ENCODE assay signal across 8 mouse cellular contexts in genomic region chr9:108189787-108190679, GRCm38 (mm10). TPM values are rescaled to one million over a fixed set of nuclear protein-coding genes. Genes with fewer than 3 reads are reported as not detected.
DNase-seq lines count a peak whose midpoint lies in the region; ATAC-seq and TF ChIP-seq lines count a peak whose summit lies in the region.

Bsn (minus strand) TSS chr9:108190384.

- peaks cover 15% of the 10 kb centered on the region; the same call in 1 of the 2 replicates for H3K27me3 ChIP-seq in forebrain, embryonic 12.5 days
- peaks cover 15% of the 10 kb centered on the region; the same call in 1 of the 2 replicates for H3K27me3 ChIP-seq in lung, postnatal 0 days (replicated peaks; ENCODE audit: insufficient read depth, low read length)

- H3K36me3 ChIP-seq in forebrain, embryonic 12.5 days (replicated peaks) = no peaks in the 10 kb centered on the region
- no peaks in the 10 kb centered on the region for H3K36me3 ChIP-seq in lung, postnatal 0 days (ENCODE audit: insufficient read depth, low read length)

- H3K9me3 ChIP-seq in forebrain, embryonic 12.5 days = no peaks in the 10 kb centered on the region
- H3K9me3 ChIP-seq in lung, postnatal 0 days (ENCODE audit: low read length) = no peaks in the 10 kb centered on the region

- peak within 1 kb of the TSS; percentile 87 for H3K4me2 ChIP-seq in forebrain, embryonic 12.5 days
- H3K4me2 ChIP-seq in lung, postnatal 0 days (replicated peaks; ENCODE audit: low read depth, low read length) = peak within 1 kb of the TSS; percentile 92

- TF ChIP-seq CTCF in lung, postnatal 0 days (IDR thresholded peaks at IDR 0.05) = no peak

- WGBS in forebrain, embryonic 12.5 days = 2% methylated on average over 66 of the region's 91 CpGs
- WGBS in lung, postnatal 0 days = 2% methylated on average over 67 of the region's 91 CpGs

- peak; percentile 90 for ATAC-seq in forebrain, embryonic 12.5 days (ENCODE audit: low FRiP score)
- peak; percentile 76 for ATAC-seq in lung, postnatal 0 days

- peaks cover 19% of the 10 kb centered on the region for H3K4me1 ChIP-seq in forebrain, embryonic 12.5 days
- H3K4me1 ChIP-seq in lung, postnatal 0 days (ENCODE audit: insufficient read depth, low read depth, low read length) = 0 out of 2 replicates have a peak, but pooled peaks cover 3% of the 10 kb centered on the region

- peak within 1 kb of the TSS; percentile 80 for H3K4me3 ChIP-seq in forebrain, embryonic 12.5 days (replicated peaks)
- peak within 1 kb of the TSS; percentile 46 for H3K4me3 ChIP-seq in lung, postnatal 0 days (ENCODE audit: low read depth, low read length)

- peak; percentile 67 for DNase-seq in Muller cell, postnatal 12 days (ENCODE audit: inconsistent ontology term)
- peak; percentile 15 for DNase-seq in c-Kit-positive CD71-positive TER-119-positive erythroid progenitor cells, embryonic 14.5 days (ENCODE audit: low spot score)
- peak; percentile 76 for DNase-seq in heart, postnatal 4 days
- peak; percentile 74 to 80 for DNase-seq in layer of hippocampus, postnatal 14 days (ENCODE audit: low spot score in 2 of 2)
- DNase-seq in lung, postnatal 0 days (ENCODE audit: low spot score) = peak; percentile 32
- DNase-seq in ovary, postnatal 14 days (ENCODE audit: low spot score) = peak; percentile 58
- DNase-seq in thymus, postnatal 4 days = peak; percentile 84

- no peak for TF ChIP-seq EP300 in lung, postnatal 0 days (IDR thresholded peaks at IDR 0.05)

- H3K9ac ChIP-seq in forebrain, embryonic 12.5 days = peak within 1 kb of the TSS; percentile 93
- H3K9ac ChIP-seq in lung, postnatal 0 days (replicated peaks; ENCODE audit: low read depth) = no peak within 1 kb of the TSS

- H3K27ac ChIP-seq in forebrain, embryonic 12.5 days = peak within 1 kb of the TSS; percentile 60
- H3K27ac ChIP-seq in lung, postnatal 0 days (ENCODE audit: low read length) = no peak within 1 kb of the TSS

RNA-seq across cellular contexts. Expression of gene Bsn, which starts in this region (rescaled TPM):
- polyA plus RNA-seq in forebrain, embryonic 12.5 days (2016; fragmentation: Nextera tagmentation; extraction: Ambion mirVana) = 3.6 and 3.9 TPM in 2 replicates
- total RNA-seq in heart, postnatal 4 days (2021) = under 1 TPM; 0.07 to 0.11 TPM
- total RNA-seq in layer of hippocampus, postnatal 14 days (2021) = 100 to 1,000 TPM; 203 to 219 TPM
- polyA plus RNA-seq in lung, postnatal 0 days (2015; fragmentation: Nextera tagmentation; extraction: Ambion mirVana) = 0.06 and 0.12 TPM in 2 replicates

Comparison
In these comparisons a context has a peak if more than half of its experiments do, and no peak if none do; other contexts are left out.
1. RNA of gene Bsn (total RNA-seq): 203 to 219 TPM in layer of hippocampus, postnatal 14 days; 0.07 to 0.11 TPM in heart, postnatal 4 days; every median in the first group is over 100 times any median in the second.
2. Peak in DNase-seq in heart, postnatal 4 days; RNA of the gene not detected or under 1 TPM.
3. Peak in DNase-seq, ATAC-seq, H3K4me3 ChIP-seq and H3K4me2 ChIP-seq in lung, postnatal 0 days; RNA of the gene not detected or under 1 TPM.
4. DNase-seq: peak in every context shown above with its lines; median percentile 84 in thymus, postnatal 4 days; 77 in layer of hippocampus, postnatal 14 days; 76 in heart, postnatal 4 days; 67 in Muller cell, postnatal 12 days; 58 in ovary, postnatal 14 days; 32 in lung, postnatal 0 days; 15 in c-Kit-positive CD71-positive TER-119-positive erythroid progenitor cells, embryonic 14.5 days.